Mouse (Mus musculus): ENCODE measurements at regions not wholly inside any gene's neighbourhood (a gene's known extent, or its start where the extent isn't known, plus 50 kb on each side); places are given as distances from the start of the nearest gene placed in this dataset.
A peak's percentile ranks its signal among the peaks of the same experiment; 100 is the strongest.

GRCm38 (mm10) chr1:193575986-193576713 lies 206.1 kb upstream of the Camk1g start:
- peak; percentile 65 for TF ChIP-seq CTCF (IDR thresholded peaks at IDR 0.05; ENCODE audit: control insufficient read depth, insufficient read depth, low read length)
- TF ChIP-seq POLR2A (IDR thresholded peaks at IDR 0.05; ENCODE audit: borderline replicate concordance, control insufficient read depth, low read depth, low read length), result no peak
